Mouse (Mus musculus): ENCODE measurements around the gene Notch4. TPM values are rescaled to one million over a fixed set of nuclear protein-coding genes. Genes with fewer than 3 reads are reported as not detected.

Gene Notch4
- total and polyA plus RNA-seq, 3 experiments, result 0.25 TPM; not detected in 2

DNA sequence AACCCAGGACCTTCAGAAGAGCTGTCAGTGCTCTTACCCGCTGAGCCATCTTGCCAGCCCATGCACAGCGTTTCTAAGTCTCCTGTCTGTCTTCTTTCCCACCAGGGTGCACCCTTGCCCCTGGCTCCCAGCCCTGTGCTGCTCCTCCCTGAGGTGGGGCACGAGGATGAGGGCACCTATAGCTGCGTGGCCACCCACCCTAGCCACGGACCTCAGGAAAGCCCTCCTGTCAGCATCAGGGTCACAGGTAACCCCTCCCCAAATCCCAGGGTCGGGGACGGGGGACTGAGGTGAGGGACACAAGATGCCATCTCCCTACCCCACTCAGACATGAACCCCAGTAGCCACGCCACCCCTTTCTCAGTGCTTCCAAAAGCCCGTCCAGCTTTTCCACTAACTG is 35.8 kb downstream of the Notch4 start:
- no peak overlapping the region for H3K9ac ChIP-seq (ENCODE audit: insufficient read depth, low read depth)
- H3K27me3 ChIP-seq (replicated peaks), result no peaks in the 10 kb centered on the region
- H3K4me2 ChIP-seq (ENCODE audit: insufficient read depth, low read depth, poor library complexity, severe bottlenecking), result no peak overlapping the region
- peaks cover 3 to 19% of the 10 kb centered on the region in 2 experiments for H3K4me1 ChIP-seq (ENCODE audit: control insufficient read depth in 1 of 2, insufficient read depth in 2 of 2)
- peaks cover 7% of the 10 kb centered on the region for H3K79me2 ChIP-seq (replicated peaks; ENCODE audit: control insufficient read depth, extremely low read depth, insufficient read depth, poor library complexity, severe bottlenecking)
- no peaks in the 10 kb centered on the region for H3K9me3 ChIP-seq (replicated peaks; ENCODE audit: low read length)
- no peak overlapping the region for H3K4me3 ChIP-seq (replicated peaks in 1 of 3; ENCODE audit: low read depth in 2 of 3, low read length in 2 of 3, poor library complexity in 1 of 3)
- TF ChIP-seq ETS1 (conservative IDR thresholded peaks at IDR 0.05; ENCODE audit: low read depth, low read length) (no peak), MAZ (IDR thresholded peaks at IDR 0.05; ENCODE audit: low read depth, low read length) (no peak), HCFC1 (IDR thresholded peaks at IDR 0.05; ENCODE audit: low read depth, low read length) (no peak), ELF1 (IDR thresholded peaks at IDR 0.05; ENCODE audit: low read depth, low read length) (no peak), JUN (IDR thresholded peaks at IDR 0.05; ENCODE audit: insufficient read depth, low read depth, low read length) (no peak), MAX (IDR thresholded peaks at IDR 0.05; ENCODE audit: low read length) (no peak), IRF4 (IDR thresholded peaks at IDR 0.05; ENCODE audit: low read depth, low read length) (no peak), RAD21 (IDR thresholded peaks at IDR 0.05; ENCODE audit: low read depth, low read length) (no peak), NELFE (IDR thresholded peaks at IDR 0.05; ENCODE audit: low read depth, low read length) (no peak), CTCF (conservative IDR thresholded peaks at IDR 0.05 in 1 of 2, IDR thresholded peaks at IDR 0.05 in 1 of 2; ENCODE audit: low read depth in 2 of 2, low read length in 2 of 2) (no peak), MAFK (IDR thresholded peaks at IDR 0.05; ENCODE audit: insufficient replicate concordance, low read length) (no peak), GABPA (IDR thresholded peaks at IDR 0.05; ENCODE audit: insufficient replicate concordance, low read depth, low read length) (no peak)
- DNase-seq (ENCODE audit: extremely low read depth), result no peak
- no peak overlapping the region for H3K27ac ChIP-seq (ENCODE audit: insufficient read depth, low read depth)
- peaks cover 23 to 51% of the 10 kb centered on the region in 2 experiments for H3K36me3 ChIP-seq (replicated peaks in 1 of 2; ENCODE audit: control insufficient read depth in 1 of 2, insufficient read depth in 1 of 2, low read length in 1 of 2)
- in situ Hi-C loops (cut with MboI; ENCODE audit: low pct_ligation_motif_present, low pct_unique_long_range_greater_than_20kb, low sequenced_read_pairs), result no loop called here
- dilution Hi-C loops (cut with MboI; ENCODE audit: extremely low pct_ligation_motif_present, extremely low pct_unique_long_range_greater_than_20kb, low sequenced_read_pairs), result no loop called here

DNA sequence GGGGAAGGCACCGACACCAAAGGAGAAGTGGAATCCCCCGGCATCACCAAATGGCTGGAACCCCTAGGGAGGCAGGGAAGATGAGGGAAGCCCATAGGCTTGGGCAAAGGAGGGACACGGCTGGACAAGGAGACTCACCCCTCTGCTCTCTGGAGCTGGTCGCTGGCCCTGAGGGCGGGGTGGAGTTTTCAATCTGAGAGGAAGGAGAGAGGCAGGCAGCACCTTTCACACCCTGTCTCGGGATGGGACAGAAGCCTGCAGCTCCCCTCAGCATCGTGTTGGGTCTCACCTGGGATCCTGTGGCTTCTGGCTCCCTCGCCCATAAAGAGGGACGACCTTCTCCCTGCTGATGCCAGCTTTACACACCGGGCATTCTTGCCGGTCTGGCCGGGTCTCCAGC is 37.7 kb downstream of the Notch4 start:
- dilution Hi-C loops (cut with MboI; ENCODE audit: extremely low pct_ligation_motif_present, extremely low pct_unique_long_range_greater_than_20kb, low sequenced_read_pairs) (no loop called here), in situ Hi-C loops (cut with MboI; ENCODE audit: low pct_ligation_motif_present, low pct_unique_long_range_greater_than_20kb, low sequenced_read_pairs) (no loop called here)
- peaks cover 5 to 23% of the 10 kb centered on the region in 2 experiments for H3K4me1 ChIP-seq (ENCODE audit: control insufficient read depth in 1 of 2, insufficient read depth in 2 of 2)
- H3K4me3 ChIP-seq (replicated peaks in 1 of 3; ENCODE audit: low read depth in 2 of 3, low read length in 2 of 3, poor library complexity in 1 of 3), result no peak overlapping the region
- H3K4me2 ChIP-seq (ENCODE audit: insufficient read depth, low read depth, poor library complexity, severe bottlenecking), result no peak overlapping the region
- H3K79me2 ChIP-seq (replicated peaks; ENCODE audit: control insufficient read depth, extremely low read depth, insufficient read depth, poor library complexity, severe bottlenecking), result peaks cover 10% of the 10 kb centered on the region
- no peak overlapping the region for H3K9ac ChIP-seq (ENCODE audit: insufficient read depth, low read depth)
- H3K27ac ChIP-seq (ENCODE audit: insufficient read depth, low read depth), result no peak overlapping the region
- H3K9me3 ChIP-seq (replicated peaks; ENCODE audit: low read length), result no peaks in the 10 kb centered on the region
- TF ChIP-seq MAX (IDR thresholded peaks at IDR 0.05; ENCODE audit: low read length) (no peak), MAFK (IDR thresholded peaks at IDR 0.05; ENCODE audit: insufficient replicate concordance, low read length) (no peak), NELFE (IDR thresholded peaks at IDR 0.05; ENCODE audit: low read depth, low read length) (no peak)
- H3K27me3 ChIP-seq (replicated peaks), result no peaks in the 10 kb centered on the region
- peaks cover 15 to 33% of the 10 kb centered on the region in 2 experiments for H3K36me3 ChIP-seq (replicated peaks in 1 of 2; ENCODE audit: control insufficient read depth in 1 of 2, insufficient read depth in 1 of 2, low read length in 1 of 2)
- no peak for DNase-seq (ENCODE audit: extremely low read depth)
